Mouse (Mus musculus): ENCODE data around the gene Serhl. TPM values are rescaled to one million over a fixed set of nuclear protein-coding genes. Genes with fewer than 3 reads are reported as not detected.
A peak's percentile ranks its signal among the peaks of the same experiment; 100 is the strongest.
"Not testable (repeated sequence)": the region's sequence is repeated elsewhere in the genome, so short reads cannot be mapped to it uniquely, and the experiment has no call there.

Serhl gene
- polyA plus RNA-seq, 1 experiment from 2014 or later = 59.4 TPM

DNA sequence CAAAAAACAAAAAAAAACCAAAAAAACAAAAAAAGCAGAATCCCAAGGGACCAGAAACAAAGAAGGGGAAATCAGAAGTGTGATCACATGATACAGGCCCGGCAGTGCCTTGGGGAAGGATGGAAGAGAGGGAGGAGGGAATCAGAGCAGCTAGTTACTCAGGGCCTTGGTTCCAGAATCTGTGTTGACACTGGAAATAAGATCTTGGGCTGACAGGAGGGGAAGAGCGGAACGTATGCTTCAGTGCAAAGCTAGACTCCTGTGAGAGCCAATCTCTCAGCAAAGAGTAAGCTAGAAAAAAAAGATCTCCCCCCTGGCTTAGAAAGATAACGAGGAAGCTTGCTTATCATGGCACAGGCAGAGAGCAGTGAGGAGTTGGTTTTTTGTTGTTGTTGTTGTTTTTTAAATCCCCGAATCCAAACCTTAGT lies 30.1 kb upstream of the Serhl start:
- Histone ChIP-seq H3K4me3 (replicated peaks) (no peak overlapping the region), H3K27me3 (peaks cover 4% of the 10 kb centered on the region; the same call in 1 of the 2 replicates), H3K27ac (no peak overlapping the region), H3K36me3 (no peaks in the 10 kb centered on the region), H3K4me2 (no peak overlapping the region), H3K9me3 (replicated peaks) (0 out of 2 replicates have a peak, but pooled peaks cover 5% of the 10 kb centered on the region), H3K4me1 (peaks cover 25% of the 10 kb centered on the region), H3K9ac (no peak overlapping the region)
- WGBS = 41% methylated on average over 5 of the region's 5 CpGs
- ATAC-seq (replicated peaks; ENCODE audit: low FRiP score) = no peak

GRCm38 (mm10) chr15:83061689-83062088 lies 27.6 kb upstream of the Serhl start:
- peak; percentile 43; the same call in 1 of the 2 replicates for ATAC-seq (replicated peaks; ENCODE audit: low FRiP score)
- Histone ChIP-seq H3K9me3 (replicated peaks) (0 out of 2 replicates have a peak, but pooled peaks cover 5% of the 10 kb centered on the region), H3K36me3 (no peaks in the 10 kb centered on the region)

DNA sequence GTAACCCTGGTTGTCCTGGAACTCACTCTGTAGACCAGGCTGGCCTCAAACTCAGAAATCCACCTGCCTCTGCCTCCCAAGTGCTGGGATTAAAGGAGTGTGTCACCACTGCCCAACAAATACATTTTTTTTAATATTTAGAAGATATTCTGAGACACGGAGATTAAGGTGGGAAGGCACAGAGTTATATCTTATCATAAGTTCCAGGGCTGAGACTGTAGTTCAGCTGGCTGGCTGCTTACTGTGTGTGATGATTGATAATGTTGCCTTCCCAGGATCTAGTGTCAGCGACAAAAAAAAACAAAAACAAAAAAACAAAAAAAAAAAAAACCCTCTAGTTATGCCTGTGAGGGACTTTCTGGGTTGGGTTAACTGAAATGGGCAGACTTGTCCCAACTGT lies 26.7 kb upstream of the Serhl start:
- not testable (repeated sequence) for H3K4me3 ChIP-seq (replicated peaks); H3K9me3 ChIP-seq (replicated peaks); H3K27me3 ChIP-seq; ATAC-seq (replicated peaks; ENCODE audit: low FRiP score); H3K36me3 ChIP-seq; H3K4me1 ChIP-seq; H3K4me2 ChIP-seq; H3K9ac ChIP-seq; H3K27ac ChIP-seq
- WGBS = 83% methylated on average over 2 of the region's 2 CpGs

More at GRCm38 (mm10) chr15:83061689-83062088, 27.6 kb upstream of the Serhl start:
- H3K4me3 ChIP-seq (replicated peaks) = no peak overlapping the region
- peaks cover 17% of the 10 kb centered on the region for H3K4me1 ChIP-seq
- 0 out of 2 replicates have a peak, but pooled peaks cover 4% of the 10 kb centered on the region for H3K27me3 ChIP-seq
- no peak overlapping the region for H3K4me2 ChIP-seq
- no peak overlapping the region for H3K27ac ChIP-seq
- 9% methylated on average over 5 of the region's 5 CpGs for WGBS
- H3K9ac ChIP-seq = no peak overlapping the region

GRCm38 (mm10) chr15:83065543-83065942 lies 23.8 kb upstream of the Serhl start:
- no peak for ATAC-seq (replicated peaks; ENCODE audit: low FRiP score)
- Histone ChIP-seq H3K4me2 (no peak overlapping the region), H3K4me3 (replicated peaks) (no peak overlapping the region), H3K27me3 (no peaks in the 10 kb centered on the region), H3K36me3 (no peaks in the 10 kb centered on the region), H3K9me3 (replicated peaks) (no peaks in the 10 kb centered on the region), H3K9ac (no peak overlapping the region), H3K27ac (no peak overlapping the region), H3K4me1 (peaks cover 7% of the 10 kb centered on the region; the same call in 1 of the 2 replicates)
- 82% methylated on average over 4 of the region's 4 CpGs for WGBS

GRCm38 (mm10) chr15:83068270-83068669 lies 21.0 kb upstream of the Serhl start:
- Histone ChIP-seq H3K9me3 (replicated peaks) (no peaks in the 10 kb centered on the region; the same call in 1 of the 2 replicates), H3K9ac (no peak overlapping the region), H3K27ac (no peak overlapping the region), H3K4me1 (peaks cover 4% of the 10 kb centered on the region; the same call in 1 of the 2 replicates), H3K27me3 (no peaks in the 10 kb centered on the region), H3K4me3 (replicated peaks) (no peak overlapping the region), H3K36me3 (no peaks in the 10 kb centered on the region), H3K4me2 (no peak overlapping the region)
- ATAC-seq (replicated peaks; ENCODE audit: low FRiP score) = no peak
- 96% methylated on average over 5 of the region's 5 CpGs for WGBS

- Histone ChIP-seq H3K4me1 (peaks cover 4% of the 10 kb centered on the region; the same call in 1 of the 2 replicates), H3K4me3 (replicated peaks) (no peak overlapping the region), H3K36me3 (no peaks in the 10 kb centered on the region), H3K27me3 (0 out of 2 replicates have a peak, but pooled peaks cover 3% of the 10 kb centered on the region), H3K27ac (peak overlapping the region; percentile 70), H3K9ac (no peak overlapping the region), H3K9me3 (replicated peaks) (no peaks in the 10 kb centered on the region; the same call in 1 of the 2 replicates), H3K4me2 (no peak overlapping the region)
- ATAC-seq (replicated peaks; ENCODE audit: low FRiP score) = peak; percentile 75
- 41% methylated on average over 3 of the region's 3 CpGs for WGBS
Observed at GRCm38 (mm10) chr15:83070942-83071341, 18.4 kb upstream of the Serhl start.

GRCm38 (mm10) chr15:83071752-83072151 lies 17.6 kb upstream of the Serhl start:
- H3K4me2 ChIP-seq = no peak overlapping the region
- no peak for ATAC-seq (replicated peaks; ENCODE audit: low FRiP score)
- 0 out of 2 replicates have a peak, but pooled peaks cover 5% of the 10 kb centered on the region for H3K27me3 ChIP-seq
- H3K9ac ChIP-seq = no peak overlapping the region
- H3K36me3 ChIP-seq = no peaks in the 10 kb centered on the region
- no peaks in the 10 kb centered on the region; the same call in 1 of the 2 replicates for H3K9me3 ChIP-seq (replicated peaks)
- H3K4me1 ChIP-seq = peaks cover 4% of the 10 kb centered on the region; the same call in 1 of the 2 replicates
- H3K4me3 ChIP-seq (replicated peaks) = no peak overlapping the region
- WGBS = 84% methylated on average over 5 of the region's 5 CpGs
- no peak overlapping the region for H3K27ac ChIP-seq

DNA sequence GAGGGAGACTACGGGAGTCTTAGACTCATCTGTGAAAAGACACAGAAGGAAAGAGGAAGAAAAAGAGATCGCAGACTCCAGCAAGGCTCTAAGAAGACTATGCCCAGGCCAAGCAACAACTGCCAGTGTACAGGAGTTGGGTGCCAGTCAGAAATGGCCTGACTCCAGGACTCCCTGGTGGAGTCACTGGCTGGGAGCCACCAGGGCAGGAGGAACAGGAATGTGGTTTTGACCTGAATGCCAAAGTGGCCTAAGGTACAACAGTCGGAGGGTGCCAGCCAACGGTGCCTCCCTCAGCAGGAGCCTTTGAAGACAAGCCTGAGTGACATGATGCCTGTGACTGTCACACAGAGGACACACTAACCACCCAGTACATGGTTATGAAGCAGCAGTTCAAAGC lies 15.1 kb upstream of the Serhl start:
- WGBS = 84% methylated on average over 4 of the region's 4 CpGs
- Histone ChIP-seq H3K4me2 (no peak overlapping the region), H3K36me3 (no peaks in the 10 kb centered on the region), H3K9ac (no peak overlapping the region), H3K27ac (no peak overlapping the region), H3K4me1 (peaks cover 4% of the 10 kb centered on the region; the same call in 1 of the 2 replicates), H3K9me3 (replicated peaks) (no peaks in the 10 kb centered on the region; the same call in 1 of the 2 replicates), H3K27me3 (0 out of 2 replicates have a peak, but pooled peaks cover 5% of the 10 kb centered on the region), H3K4me3 (replicated peaks) (no peak overlapping the region)
- no peak for ATAC-seq (replicated peaks; ENCODE audit: low FRiP score)

- Histone ChIP-seq H3K36me3 (no peaks in the 10 kb centered on the region), H3K9ac (no peak overlapping the region), H3K4me3 (replicated peaks) (no peak overlapping the region), H3K9me3 (replicated peaks) (no peaks in the 10 kb centered on the region; the same call in 1 of the 2 replicates), H3K27ac (no peak overlapping the region), H3K4me2 (no peak overlapping the region), H3K27me3 (0 out of 2 replicates have a peak, but pooled peaks cover 5% of the 10 kb centered on the region), H3K4me1 (no peaks in the 10 kb centered on the region)
- no peak for ATAC-seq (replicated peaks; ENCODE audit: low FRiP score)
- 62% methylated on average over 27 of the region's 27 CpGs for WGBS
Observed at GRCm38 (mm10) chr15:83075607-83076525, 13.4 kb upstream of the Serhl start.

GRCm38 (mm10) chr15:83083530-83083929 lies 5.8 kb upstream of the Serhl start:
- no peak for ATAC-seq (replicated peaks; ENCODE audit: low FRiP score)
- Histone ChIP-seq H3K4me2 (no peak overlapping the region), H3K4me1 (peaks cover 17% of the 10 kb centered on the region), H3K27ac (no peak overlapping the region), H3K27me3 (peaks cover 12% of the 10 kb centered on the region; the same call in 1 of the 2 replicates), H3K9me3 (replicated peaks) (no peaks in the 10 kb centered on the region), H3K36me3 (no peaks in the 10 kb centered on the region), H3K4me3 (replicated peaks) (no peak overlapping the region), H3K9ac (no peak overlapping the region)
- WGBS = 71% methylated on average over 5 of the region's 5 CpGs

DNA sequence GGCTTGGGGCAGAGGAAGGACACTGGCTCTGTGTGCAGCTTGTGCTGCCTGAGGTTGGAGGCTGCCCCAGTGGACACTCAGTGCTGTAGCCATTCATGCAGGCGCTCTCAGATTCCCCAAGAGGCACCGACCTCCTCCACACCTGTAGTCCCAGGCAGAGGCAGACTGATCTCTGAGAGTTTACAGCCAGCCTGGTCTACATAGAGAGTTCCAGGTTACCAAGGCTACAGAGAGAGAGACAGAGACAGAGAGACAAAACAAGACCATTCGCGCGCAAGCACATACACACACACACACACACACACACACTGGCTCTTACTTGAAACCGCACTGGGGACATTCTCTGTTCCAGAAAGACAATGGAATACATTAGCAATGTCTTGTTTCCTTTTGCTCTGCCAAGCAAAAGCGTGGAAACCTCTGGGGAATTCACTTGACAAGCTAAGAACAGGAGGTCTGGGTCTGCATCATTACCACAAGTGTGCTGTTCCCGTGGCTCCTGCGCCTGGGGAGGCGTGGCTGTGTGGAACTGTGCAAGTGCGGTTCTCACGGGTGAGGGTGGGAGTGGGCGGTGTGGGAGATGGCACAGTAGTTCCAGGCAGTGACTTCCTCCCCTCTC lies 5.2 kb upstream of the Serhl start:
- H3K27ac ChIP-seq = no peak overlapping the region
- no peaks in the 10 kb centered on the region for H3K36me3 ChIP-seq
- no peak overlapping the region for H3K4me2 ChIP-seq
- no peaks in the 10 kb centered on the region for H3K9me3 ChIP-seq (replicated peaks)
- H3K9ac ChIP-seq = no peak overlapping the region
- peaks cover 17% of the 10 kb centered on the region for H3K27me3 ChIP-seq
- peaks cover 23% of the 10 kb centered on the region for H3K4me1 ChIP-seq
- H3K4me3 ChIP-seq (replicated peaks) = no peak overlapping the region
- no peak for ATAC-seq (replicated peaks; ENCODE audit: low FRiP score)
- 59% methylated on average over 13 of the region's 13 CpGs for WGBS

GRCm38 (mm10) chr15:83085901-83086300 lies 3.4 kb upstream of the Serhl start:
- H3K4me3 ChIP-seq (replicated peaks) = no peak overlapping the region
- H3K9me3 ChIP-seq (replicated peaks) = no peaks in the 10 kb centered on the region
- H3K4me2 ChIP-seq = no peak overlapping the region
- H3K27ac ChIP-seq = no peak overlapping the region
- no peak overlapping the region for H3K9ac ChIP-seq
- H3K4me1 ChIP-seq = peaks cover 27% of the 10 kb centered on the region
- peaks cover 25% of the 10 kb centered on the region for H3K27me3 ChIP-seq
- 37% methylated on average over 7 of the region's 7 CpGs for WGBS
- no peaks in the 10 kb centered on the region for H3K36me3 ChIP-seq
- no peak for ATAC-seq (replicated peaks; ENCODE audit: low FRiP score)
